Mouse (Mus musculus): ENCODE results near the gene Olfr1280. TPM values are rescaled to one million over a fixed set of nuclear protein-coding genes. Genes with fewer than 3 reads are reported as not detected.
"Not testable (repeated sequence)": the region's sequence is repeated elsewhere in the genome, so short reads cannot be mapped to it uniquely, and the experiment has no call there.

Olfr1280 gene
- not detected in 2 replicates for polyA plus RNA-seq (2014; fragmentation: Nextera tagmentation; extraction: Ambion mirVana)

- no peaks in the 10 kb centered on the region for H3K4me1 ChIP-seq (ENCODE audit: control insufficient read depth in 2 of 2, insufficient read depth in 2 of 2, low read length in 2 of 2)
- no peaks in the 10 kb centered on the region for H3K9me3 ChIP-seq (ENCODE audit: control insufficient read depth, low read length)
- no peaks in the 10 kb centered on the region for H3K36me3 ChIP-seq (ENCODE audit: control insufficient read depth, insufficient read depth, low read length)
- no peak within 1 kb of the TSS for H3K4me3 ChIP-seq (ENCODE audit: control insufficient read depth in 1 of 2, insufficient read depth in 1 of 2, low read depth in 1 of 2, low read length in 2 of 2)
- no peak within 1 kb of the TSS for H3K4me2 ChIP-seq (ENCODE audit: low read length)
- ATAC-seq (ENCODE audit: insufficient number of reproducible peaks, insufficient read depth, low FRiP score, low read depth) = no peak
- no peak within 1 kb of the TSS for H3K9ac ChIP-seq (ENCODE audit: low read length)
- H3K27ac ChIP-seq (replicated peaks in 1 of 2; ENCODE audit: control insufficient read depth in 1 of 2, insufficient read depth in 1 of 2, low read depth in 2 of 2, low read length in 2 of 2) = no peak within 1 kb of the TSS
- H3K27me3 ChIP-seq (ENCODE audit: control insufficient read depth, insufficient read depth, low read length) = no peaks in the 10 kb centered on the region
These were observed at the start of gene Olfr1280 for GRCm38 (mm10) chr2:111313717-111314116. Gene Olfr1280 (plus strand): TSS chr2:111314017.

- Histone ChIP-seq H3K4me2 (ENCODE audit: low read length) (no peak within 1 kb of the TSS), H3K9me3 (ENCODE audit: control insufficient read depth, low read length) (peaks cover 2% of the 10 kb centered on the region; the same call in 1 of the 2 replicates), H3K4me1 (ENCODE audit: control insufficient read depth in 2 of 2, insufficient read depth in 2 of 2, low read length in 2 of 2) (no peaks in the 10 kb centered on the region), H3K9ac (ENCODE audit: low read length) (no peak within 1 kb of the TSS), H3K4me3 (ENCODE audit: control insufficient read depth in 1 of 2, insufficient read depth in 1 of 2, low read depth in 1 of 2, low read length in 2 of 2) (no peak within 1 kb of the TSS), H3K36me3 (ENCODE audit: control insufficient read depth, insufficient read depth, low read length) (no peaks in the 10 kb centered on the region), H3K27ac (replicated peaks in 1 of 2; ENCODE audit: control insufficient read depth in 1 of 2, insufficient read depth in 1 of 2, low read depth in 2 of 2, low read length in 2 of 2) (no peak within 1 kb of the TSS), H3K27me3 (ENCODE audit: control insufficient read depth, insufficient read depth, low read length) (no peaks in the 10 kb centered on the region)
- 69% methylated on average over 2 of the region's 2 CpGs for WGBS
- no peak for ATAC-seq (ENCODE audit: insufficient number of reproducible peaks, insufficient read depth, low FRiP score, low read depth)
These were observed 39.8 kb upstream of the Olfr1280 start, which contains the start of gene Olfr1277 for GRCm38 (mm10) chr2:111274006-111274405. Gene Olfr1277 (minus strand): TSS chr2:111274106.

GRCm38 (mm10) chr2:111289836-111290235 is 24.0 kb upstream of the Olfr1280 start, which contains the start of gene Olfr1278:
Gene Olfr1278 (plus strand): TSS chr2:111290136.
- Histone ChIP-seq H3K36me3 (ENCODE audit: control insufficient read depth, insufficient read depth, low read length) (no peaks in the 10 kb centered on the region), H3K27me3 (ENCODE audit: control insufficient read depth, insufficient read depth, low read length) (no peaks in the 10 kb centered on the region), H3K9me3 (ENCODE audit: control insufficient read depth, low read length) (no peaks in the 10 kb centered on the region), H3K4me3 (ENCODE audit: control insufficient read depth in 1 of 2, insufficient read depth in 1 of 2, low read depth in 1 of 2, low read length in 2 of 2) (no peak within 1 kb of the TSS), H3K4me1 (ENCODE audit: control insufficient read depth in 2 of 2, insufficient read depth in 2 of 2, low read length in 2 of 2) (no peaks in the 10 kb centered on the region), H3K27ac (replicated peaks in 1 of 2; ENCODE audit: control insufficient read depth in 1 of 2, insufficient read depth in 1 of 2, low read depth in 2 of 2, low read length in 2 of 2) (no peak within 1 kb of the TSS), H3K4me2 (ENCODE audit: low read length) (no peak within 1 kb of the TSS), H3K9ac (ENCODE audit: low read length) (no peak within 1 kb of the TSS)
- ATAC-seq (ENCODE audit: insufficient number of reproducible peaks, insufficient read depth, low FRiP score, low read depth) = no peak

- Histone ChIP-seq H3K27ac (replicated peaks in 1 of 2; ENCODE audit: control insufficient read depth in 1 of 2, insufficient read depth in 1 of 2, low read depth in 2 of 2, low read length in 2 of 2) (no peak overlapping the region), H3K36me3 (ENCODE audit: control insufficient read depth, insufficient read depth, low read length) (no peaks in the 10 kb centered on the region), H3K4me2 (ENCODE audit: low read length) (no peak overlapping the region), H3K4me3 (ENCODE audit: control insufficient read depth in 1 of 2, insufficient read depth in 1 of 2, low read depth in 1 of 2, low read length in 2 of 2) (no peak overlapping the region), H3K4me1 (ENCODE audit: control insufficient read depth in 2 of 2, insufficient read depth in 2 of 2, low read length in 2 of 2) (no peaks in the 10 kb centered on the region), H3K9ac (ENCODE audit: low read length) (no peak overlapping the region), H3K27me3 (ENCODE audit: control insufficient read depth, insufficient read depth, low read length) (no peaks in the 10 kb centered on the region), H3K9me3 (ENCODE audit: control insufficient read depth, low read length) (no peaks in the 10 kb centered on the region)
- ATAC-seq (ENCODE audit: insufficient number of reproducible peaks, insufficient read depth, low FRiP score, low read depth) = no peak
These were observed 15.3 kb upstream of the Olfr1280 start for GRCm38 (mm10) chr2:111298541-111298940.

- H3K4me1 ChIP-seq (ENCODE audit: control insufficient read depth in 2 of 2, insufficient read depth in 2 of 2, low read length in 2 of 2) = no peaks in the 10 kb centered on the region
- H3K27me3 ChIP-seq (ENCODE audit: control insufficient read depth, insufficient read depth, low read length) = no peaks in the 10 kb centered on the region
- no peaks in the 10 kb centered on the region for H3K36me3 ChIP-seq (ENCODE audit: control insufficient read depth, insufficient read depth, low read length)
- H3K9ac ChIP-seq (ENCODE audit: low read length) = no peak within 1 kb of the TSS
- no peaks in the 10 kb centered on the region for H3K9me3 ChIP-seq (ENCODE audit: control insufficient read depth, low read length)
- no peak for ATAC-seq (ENCODE audit: insufficient number of reproducible peaks, insufficient read depth, low FRiP score, low read depth)
- no peak within 1 kb of the TSS for H3K4me2 ChIP-seq (ENCODE audit: low read length)
- no peak within 1 kb of the TSS for H3K27ac ChIP-seq (replicated peaks in 1 of 2; ENCODE audit: control insufficient read depth in 1 of 2, insufficient read depth in 1 of 2, low read depth in 2 of 2, low read length in 2 of 2)
- H3K4me3 ChIP-seq (ENCODE audit: control insufficient read depth in 1 of 2, insufficient read depth in 1 of 2, low read depth in 1 of 2, low read length in 2 of 2) = no peak within 1 kb of the TSS
These were observed 13.4 kb upstream of the Olfr1280 start, which contains the start of gene Olfr1279 for GRCm38 (mm10) chr2:111300374-111300773. Gene Olfr1279 (plus strand): TSS chr2:111300635.

GRCm38 (mm10) chr2:111326220-111326619 is 12.4 kb downstream of the Olfr1280 start, which contains the start of gene Olfr1281:
Gene Olfr1281 (plus strand): TSS chr2:111326520.
- no peak within 1 kb of the TSS for H3K27ac ChIP-seq (replicated peaks in 1 of 2; ENCODE audit: control insufficient read depth in 1 of 2, insufficient read depth in 1 of 2, low read depth in 2 of 2, low read length in 2 of 2)
- no peaks in the 10 kb centered on the region for H3K9me3 ChIP-seq (ENCODE audit: control insufficient read depth, low read length)
- H3K4me2 ChIP-seq (ENCODE audit: low read length) = no peak within 1 kb of the TSS
- no peak within 1 kb of the TSS for H3K4me3 ChIP-seq (ENCODE audit: control insufficient read depth in 1 of 2, insufficient read depth in 1 of 2, low read depth in 1 of 2, low read length in 2 of 2)
- WGBS = 59% methylated on average over 2 of the region's 2 CpGs
- no peaks in the 10 kb centered on the region for H3K27me3 ChIP-seq (ENCODE audit: control insufficient read depth, insufficient read depth, low read length)
- ATAC-seq (ENCODE audit: insufficient number of reproducible peaks, insufficient read depth, low FRiP score, low read depth) = no peak
- H3K9ac ChIP-seq (ENCODE audit: low read length) = no peak within 1 kb of the TSS
- H3K4me1 ChIP-seq (ENCODE audit: control insufficient read depth in 2 of 2, insufficient read depth in 2 of 2, low read length in 2 of 2) = no peaks in the 10 kb centered on the region
- no peaks in the 10 kb centered on the region for H3K36me3 ChIP-seq (ENCODE audit: control insufficient read depth, insufficient read depth, low read length)

GRCm38 (mm10) chr2:111333721-111334120 is 19.9 kb downstream of the Olfr1280 start:
- H3K27me3 ChIP-seq (ENCODE audit: control insufficient read depth, insufficient read depth, low read length); H3K4me3 ChIP-seq (ENCODE audit: control insufficient read depth in 1 of 2, insufficient read depth in 1 of 2, low read depth in 1 of 2, low read length in 2 of 2); H3K4me2 ChIP-seq (ENCODE audit: low read length); H3K36me3 ChIP-seq (ENCODE audit: control insufficient read depth, insufficient read depth, low read length); H3K9ac ChIP-seq (ENCODE audit: low read length); H3K4me1 ChIP-seq (ENCODE audit: control insufficient read depth in 2 of 2, insufficient read depth in 2 of 2, low read length in 2 of 2); H3K9me3 ChIP-seq (ENCODE audit: control insufficient read depth, low read length); ATAC-seq (ENCODE audit: insufficient number of reproducible peaks, insufficient read depth, low FRiP score, low read depth); H3K27ac ChIP-seq (replicated peaks in 1 of 2; ENCODE audit: control insufficient read depth in 1 of 2, insufficient read depth in 1 of 2, low read depth in 2 of 2, low read length in 2 of 2): not testable (repeated sequence)
- WGBS = 78% methylated on average over 5 of the region's 5 CpGs

GRCm38 (mm10) chr2:111335976-111336375 is 22.2 kb downstream of the Olfr1280 start, which contains the start of gene Olfr1282:
Gene Olfr1282 (minus strand): TSS chr2:111336076.
- WGBS = 59% methylated on average over 2 of the region's 2 CpGs

More at GRCm38 (mm10) chr2:111335976-111336375, 22.2 kb downstream of the Olfr1280 start, which contains the start of gene Olfr1282:
- Histone ChIP-seq H3K27ac (replicated peaks in 1 of 2; ENCODE audit: control insufficient read depth in 1 of 2, insufficient read depth in 1 of 2, low read depth in 2 of 2, low read length in 2 of 2) (no peak within 1 kb of the TSS), H3K36me3 (ENCODE audit: control insufficient read depth, insufficient read depth, low read length) (no peaks in the 10 kb centered on the region), H3K9ac (ENCODE audit: low read length) (no peak within 1 kb of the TSS), H3K9me3 (ENCODE audit: control insufficient read depth, low read length) (no peaks in the 10 kb centered on the region), H3K4me1 (ENCODE audit: control insufficient read depth in 2 of 2, insufficient read depth in 2 of 2, low read length in 2 of 2) (no peaks in the 10 kb centered on the region), H3K27me3 (ENCODE audit: control insufficient read depth, insufficient read depth, low read length) (no peaks in the 10 kb centered on the region), H3K4me2 (ENCODE audit: low read length) (no peak within 1 kb of the TSS), H3K4me3 (ENCODE audit: control insufficient read depth in 1 of 2, insufficient read depth in 1 of 2, low read depth in 1 of 2, low read length in 2 of 2) (no peak within 1 kb of the TSS)
- ATAC-seq (ENCODE audit: insufficient number of reproducible peaks, insufficient read depth, low FRiP score, low read depth) = no peak
